Mouse (Mus musculus) thymus, postnatal 10 days (tissue): ENCODE data around the gene Agbl5.

Source experiments
- DNase-seq, 2 experiments: peaks; one replicate each; pipeline ENCODE4 v3.0.0; 2021; ENCODE audit warnings: low spot score in 2 of 2

The Agbl5 gene

GRCm38 (mm10) chr5:30919831-30920614 is 31.5 kb downstream of the Agbl5 start:
- no peak for DNase-seq

- DNase-seq: no peak
Observed at GRCm38 (mm10) chr5:30920621-30921020, 32.1 kb downstream of the Agbl5 start.

GRCm38 (mm10) chr5:30921256-30922033 is 33.0 kb downstream of the Agbl5 start, which contains the start of gene Khk:
Gene Khk (plus strand): TSS chr5:30921431.
- DNase-seq: peak; percentile 88 to 98

GRCm38 (mm10) chr5:30922581-30923041 is 34.1 kb downstream of the Agbl5 start:
- DNase-seq: no peak

GRCm38 (mm10) chr5:30923119-30923518 is 34.6 kb downstream of the Agbl5 start:
- no peak for DNase-seq

GRCm38 (mm10) chr5:30924614-30925013 is 36.1 kb downstream of the Agbl5 start:
- no peak for DNase-seq

GRCm38 (mm10) chr5:30925217-30925616 is 36.7 kb downstream of the Agbl5 start:
- DNase-seq: no peak

- DNase-seq: no peak
Observed at GRCm38 (mm10) chr5:30926073-30926472, 37.6 kb downstream of the Agbl5 start.

GRCm38 (mm10) chr5:30927945-30928529 is 39.5 kb downstream of the Agbl5 start:
- DNase-seq: no peak

- peak in 1 of 2 experiments; percentile 57 for DNase-seq
Observed at GRCm38 (mm10) chr5:30930121-30930520, 41.6 kb downstream of the Agbl5 start.

- DNase-seq: no peak
Observed at GRCm38 (mm10) chr5:30930846-30931245, 42.4 kb downstream of the Agbl5 start.

- DNase-seq: no peak
Observed at GRCm38 (mm10) chr5:30931378-30931777, 42.9 kb downstream of the Agbl5 start.

GRCm38 (mm10) chr5:30933705-30934104 is 45.2 kb downstream of the Agbl5 start:
- DNase-seq: no peak

- DNase-seq: no peak
Observed at GRCm38 (mm10) chr5:30934725-30935461, 46.4 kb downstream of the Agbl5 start.

GRCm38 (mm10) chr5:30943004-30943403 is 54.5 kb downstream of the Agbl5 start:
- peak in 1 of 2 experiments; percentile 54 for DNase-seq

- DNase-seq: no peak
Observed at GRCm38 (mm10) chr5:30944344-30944743, 55.9 kb downstream of the Agbl5 start.

GRCm38 (mm10) chr5:30944956-30945781 is 56.7 kb downstream of the Agbl5 start, which contains the start of gene Cgref1:
Gene Cgref1 (minus strand): TSS chr5:30945591.
- DNase-seq: peak in 1 of 2 experiments; percentile 30

- DNase-seq: no peak
Observed at GRCm38 (mm10) chr5:30948620-30949019, 60.1 kb downstream of the Agbl5 start.

GRCm38 (mm10) chr5:30949654-30950326 is 61.3 kb downstream of the Agbl5 start:
- peak; percentile 92 to 93 for DNase-seq

- DNase-seq: no peak
Observed at GRCm38 (mm10) chr5:30950451-30950850, 62.0 kb downstream of the Agbl5 start.
